Mouse (Mus musculus) neural tube, embryonic 11.5 days (tissue): ENCODE results near the gene Adamts10. TPM values are rescaled to one million over a fixed set of nuclear protein-coding genes. Genes with fewer than 3 reads are reported as not detected.

Experiments used
- ATAC-seq: fragments of 200-750 bp; cut with Nextera tagmentation; 2 replicates; pipeline ENCODE4 v1.8.0; 2017; ENCODE audit warnings: moderate number of reproducible peaks, mild to moderate bottlenecking, moderate TSS enrichment, moderate library complexity; ENCODE audit not compliant: insufficient read depth, low FRiP score, low TSS enrichment
- DNase-seq: peaks from one replicate; pipeline ENCODE4 v3.0.0-alpha.2; 2015; ENCODE audit warnings: low spot score
- H3K27ac ChIP-seq: fragments of 300-500 bp; sonication (generic); 2 replicates; pipeline ENCODE4 v1.5.1; 2014; ENCODE audit warnings: low read depth, mild to moderate bottlenecking, low read length
- H3K27me3 ChIP-seq: fragments of 300-500 bp; sonication (generic); 2 replicates; pipeline ENCODE4 v1.6.1; 2014; ENCODE audit warnings: mild to moderate bottlenecking, low read length, mixed read lengths; ENCODE audit not compliant: control insufficient read depth, insufficient read depth
- H3K36me3 ChIP-seq: fragments of 300-500 bp; sonication (generic); 2 replicates; pipeline ENCODE4 v1.6.1; 2014; ENCODE audit warnings: mild to moderate bottlenecking, low read length, moderate library complexity, mixed read lengths; ENCODE audit not compliant: control insufficient read depth, insufficient read depth
- H3K4me1 ChIP-seq: fragments of 300-500 bp; sonication (generic); 2 replicates; pipeline ENCODE4 v1.6.1; 2014; ENCODE audit warnings: low read length, mixed read lengths; ENCODE audit not compliant: control insufficient read depth, insufficient read depth
- H3K4me2 ChIP-seq: fragments of 300-500 bp; sonication (generic); 2 replicates; pipeline ENCODE4 v1.6.1; 2014; ENCODE audit warnings: low read depth, mild to moderate bottlenecking, moderate library complexity
- H3K4me3 ChIP-seq: fragments of 300-500 bp; sonication (generic); 2 replicates; pipeline ENCODE4 v1.5.1; 2014; ENCODE audit warnings: low read depth, low read length
- H3K9ac ChIP-seq: fragments of 300-500 bp; sonication (generic); 2 replicates; pipeline ENCODE4 v1.6.1; 2014; ENCODE audit warnings: mild to moderate bottlenecking, low read length
- H3K9me3 ChIP-seq: fragments of 300-500 bp; sonication (generic); 2 replicates; pipeline ENCODE4 v1.6.1; 2016; ENCODE audit warnings: low read length; ENCODE audit not compliant: control insufficient read depth
- WGBS: fragments of 180-500 bp; shearing (Covaris S2); extraction: QIAGEN DNeasy Blood & Tissue Kit; methylation state at CpG from one replicate; pipeline ENCODE4 v1.1.7; 2014; 5-methylcytosine and 5-hydroxymethylcytosine counted together
- polyA plus RNA-seq: library from polyadenylated mRNA; unstranded; fragments of >200 nt; fragmentation: Nextera tagmentation; extraction: Ambion mirVana; gene quantifications from 2 replicates; pipeline ENCODE4 v1.2.1, GENCODE M21; 2014

Adamts10 gene
- polyA plus RNA-seq, 1 experiment from 2014 or later, result 37.0 TPM

GRCm38 (mm10) chr17:33510172-33510571, 13.8 kb upstream of the Adamts10 start:
- Histone ChIP-seq H3K27me3 (no peaks in the 10 kb centered on the region), H3K4me2 (no peak overlapping the region), H3K9me3 (no peaks in the 10 kb centered on the region), H3K4me3 (no peak overlapping the region), H3K36me3 (no peaks in the 10 kb centered on the region; the same call in 1 of the 2 replicates), H3K27ac (no peak overlapping the region), H3K4me1 (no peaks in the 10 kb centered on the region), H3K9ac (no peak overlapping the region)
- WGBS, result 87% methylated on average over 5 of the region's 5 CpGs
- DNase-seq (no peak), ATAC-seq (no peak)

- Histone ChIP-seq H3K4me1 (no peaks in the 10 kb centered on the region), H3K27ac (no peak overlapping the region), H3K9ac (no peak overlapping the region), H3K36me3 (no peaks in the 10 kb centered on the region; the same call in 1 of the 2 replicates), H3K4me2 (no peak overlapping the region), H3K4me3 (no peak overlapping the region), H3K27me3 (no peaks in the 10 kb centered on the region), H3K9me3 (no peaks in the 10 kb centered on the region)
- no peak for ATAC-seq
- DNase-seq, result no peak
- 18% methylated on average over 2 of the region's 2 CpGs for WGBS
Measured at GRCm38 (mm10) chr17:33512441-33513415, 11.3 kb upstream of the Adamts10 start.

DNA sequence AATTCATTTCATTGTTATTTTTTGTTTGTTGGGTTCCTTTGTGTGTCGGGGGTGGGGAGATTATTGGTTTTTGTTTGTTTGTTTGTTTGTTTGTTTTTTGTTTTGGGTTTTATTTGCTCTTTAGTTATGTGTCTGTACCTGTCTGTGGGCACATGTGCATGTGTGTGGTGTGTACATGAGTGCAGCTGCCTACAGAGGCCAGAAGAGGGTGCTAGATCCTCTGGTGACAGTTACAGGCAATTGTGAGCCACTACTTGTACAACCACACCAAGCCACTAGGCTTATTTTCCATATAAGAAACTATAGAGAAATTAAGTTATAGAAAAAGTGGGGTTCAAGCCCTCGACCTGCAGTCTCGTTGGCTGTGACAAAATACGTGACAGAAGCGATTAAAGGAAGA, 10.1 kb upstream of the Adamts10 start:
- no peak overlapping the region for H3K4me3 ChIP-seq
- H3K4me1 ChIP-seq, result no peaks in the 10 kb centered on the region
- no peak for ATAC-seq
- no peaks in the 10 kb centered on the region for H3K9me3 ChIP-seq
- WGBS, result 88% methylated on average over 5 of the region's 5 CpGs
- no peak overlapping the region for H3K9ac ChIP-seq
- H3K36me3 ChIP-seq, result no peaks in the 10 kb centered on the region; the same call in 1 of the 2 replicates
- H3K27me3 ChIP-seq, result no peaks in the 10 kb centered on the region
- no peak overlapping the region for H3K27ac ChIP-seq
- no peak for DNase-seq
- H3K4me2 ChIP-seq, result no peak overlapping the region

DNA sequence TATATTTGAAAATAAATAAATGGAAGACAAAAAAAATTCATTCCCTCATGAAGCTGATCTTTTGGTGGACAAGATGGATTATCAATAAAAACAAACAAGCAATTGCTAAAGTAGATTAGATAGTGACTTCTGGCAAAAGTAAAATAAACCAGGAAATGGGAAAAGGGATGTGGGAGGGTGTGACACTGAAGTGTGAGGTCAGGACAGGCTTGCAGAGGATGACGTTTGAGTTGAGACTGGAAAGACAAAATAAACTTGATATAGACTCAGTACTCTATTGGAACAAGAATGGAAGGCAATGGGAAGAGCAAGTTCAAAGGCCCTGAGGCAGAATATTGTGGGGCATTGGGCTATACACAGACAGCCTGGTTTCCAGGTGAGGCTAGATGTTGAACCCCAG, 3.6 kb upstream of the Adamts10 start:
- Histone ChIP-seq H3K4me2 (no peak overlapping the region), H3K27ac (no peak overlapping the region), H3K36me3 (no peaks in the 10 kb centered on the region), H3K9me3 (no peaks in the 10 kb centered on the region), H3K4me1 (peaks cover 2% of the 10 kb centered on the region; the same call in 1 of the 2 replicates), H3K27me3 (no peaks in the 10 kb centered on the region), H3K9ac (no peak overlapping the region), H3K4me3 (no peak overlapping the region)
- ATAC-seq (no peak), DNase-seq (no peak)
- WGBS, result 59% methylated on average over 1 of the region's 1 CpGs

- Histone ChIP-seq H3K9me3 (no peaks in the 10 kb centered on the region), H3K27ac (peak overlapping the region; percentile 47; the same call in 1 of the 2 replicates), H3K36me3 (no peaks in the 10 kb centered on the region), H3K4me1 (peaks cover 2% of the 10 kb centered on the region; the same call in 1 of the 2 replicates), H3K4me2 (peak overlapping the region; percentile 45), H3K4me3 (peak overlapping the region; percentile 45), H3K9ac (peak overlapping the region; percentile 73), H3K27me3 (no peaks in the 10 kb centered on the region)
- 5% methylated on average over 11 of the region's 13 CpGs for WGBS
- DNase-seq, result no peak
- ATAC-seq, result peak; percentile 45
Measured at GRCm38 (mm10) chr17:33523431-33523917, 530 bp upstream of the Adamts10 start.

- Histone ChIP-seq H3K9ac (peak overlapping the region; percentile 73), H3K9me3 (no peaks in the 10 kb centered on the region), H3K4me1 (peaks cover 2% of the 10 kb centered on the region; the same call in 1 of the 2 replicates), H3K27me3 (no peaks in the 10 kb centered on the region), H3K4me3 (peak overlapping the region; percentile 45), H3K27ac (peak overlapping the region; percentile 62; the same call in 1 of the 2 replicates), H3K36me3 (peaks cover 3% of the 10 kb centered on the region; the same call in 1 of the 2 replicates), H3K4me2 (peak overlapping the region; percentile 45)
- DNase-seq, result peak; percentile 44
- 0% methylated on average over 2 of the region's 2 CpGs for WGBS
- ATAC-seq, result peak; percentile 51; the same call in 1 of the 2 replicates
Measured at GRCm38 (mm10) chr17:33524806-33525373, 886 bp downstream of the Adamts10 start.

- ATAC-seq (no peak), DNase-seq (no peak)
- no peak overlapping the region for H3K4me2 ChIP-seq
- H3K9me3 ChIP-seq, result no peaks in the 10 kb centered on the region
- H3K4me1 ChIP-seq, result peaks cover 2% of the 10 kb centered on the region; the same call in 1 of the 2 replicates
- H3K36me3 ChIP-seq, result peaks cover 8% of the 10 kb centered on the region; the same call in 1 of the 2 replicates
- H3K27ac ChIP-seq, result no peak overlapping the region
- H3K9ac ChIP-seq, result no peak overlapping the region
- H3K4me3 ChIP-seq, result no peak overlapping the region
- 90% methylated on average over 3 of the region's 3 CpGs for WGBS
- no peaks in the 10 kb centered on the region for H3K27me3 ChIP-seq
Measured at GRCm38 (mm10) chr17:33526506-33526905, 2.5 kb downstream of the Adamts10 start.

DNA sequence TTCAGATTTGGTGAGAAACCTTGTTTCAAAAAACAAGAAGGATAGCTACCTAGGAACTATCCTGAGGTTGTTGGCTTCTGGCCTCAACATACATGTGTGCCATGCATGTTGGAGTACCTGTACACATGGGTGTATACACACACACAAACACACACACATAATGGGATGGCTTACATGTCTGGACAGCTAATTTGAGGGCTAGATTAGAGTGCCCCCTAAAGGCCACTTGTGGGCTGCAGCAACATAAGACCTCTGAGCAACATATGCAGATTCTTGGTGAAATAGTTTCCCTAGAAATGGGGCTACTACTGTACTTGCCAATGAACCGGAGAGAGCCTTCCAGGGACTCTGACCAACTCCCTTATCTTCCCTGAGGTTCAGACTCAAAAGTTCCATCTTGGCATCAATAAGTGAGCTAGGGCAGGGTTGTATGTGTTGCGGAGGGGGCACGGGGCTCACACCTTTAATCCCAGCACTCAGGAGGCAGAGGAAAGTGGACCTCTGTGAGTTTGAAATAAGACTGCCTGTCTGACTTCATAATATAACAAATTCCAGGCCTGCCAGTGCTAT, 15.2 kb downstream of the Adamts10 start:
- Histone ChIP-seq H3K36me3 (peaks cover 6% of the 10 kb centered on the region), H3K4me1 (no peaks in the 10 kb centered on the region), H3K27ac (no peak overlapping the region), H3K9ac (no peak overlapping the region), H3K4me3 (no peak overlapping the region), H3K9me3 (no peaks in the 10 kb centered on the region), H3K27me3 (no peaks in the 10 kb centered on the region), H3K4me2 (no peak overlapping the region)
- 90% methylated on average over 3 of the region's 3 CpGs for WGBS
- no peak for ATAC-seq
- DNase-seq, result peak; percentile 37
